Mouse (Mus musculus) MEL (cell line): ENCODE results near the gene Npm1. TPM values are rescaled to one million over a fixed set of nuclear protein-coding genes. Genes with fewer than 3 reads are reported as not detected.

Experiments used
- DNase-seq: peaks from one replicate; pipeline ENCODE4 v3.0.0; 2011; ENCODE audit warnings: low read depth, low spot score
- H3K27ac ChIP-seq: 2 replicates; pipeline ENCODE4 v1.5.1; 2012; ENCODE audit warnings: low read depth, mild to moderate bottlenecking, control low read depth, low read length, moderate library complexity; ENCODE audit not compliant: control insufficient read depth
- H3K27me3 ChIP-seq, 2 experiments: fragments of 150-350 bp in 1 of 2; sonication (generic) in 1 of 2; 2 replicates each; pipeline ENCODE4 v1.6.1; 2012; ENCODE audit warnings: low read length in 2 of 2, mild to moderate bottlenecking in 2 of 2, improper control_type of control experiment in 1 of 2, moderate library complexity in 1 of 2; ENCODE audit not compliant: insufficient read depth in 2 of 2, control insufficient read depth in 1 of 2
- H3K36me3 ChIP-seq, 2 experiments: 2 replicates each; pipeline ENCODE4 v1.6.1; 2012 to 2014; ENCODE audit warnings: low read length in 2 of 2, improper control_type of control experiment in 1 of 2, inconsistent platforms in 1 of 2, mild to moderate bottlenecking in 1 of 2; ENCODE audit not compliant: insufficient read depth in 2 of 2, control insufficient read depth in 1 of 2
- H3K4me1 ChIP-seq, 2 experiments: fragments of 150-350 bp in 1 of 2; sonication (generic) in 1 of 2; 2 replicates each; pipeline ENCODE4 v1.6.1; 2012; ENCODE audit warnings: low read length in 2 of 2, improper control_type of control experiment in 1 of 2, mild to moderate bottlenecking in 1 of 2; ENCODE audit not compliant: insufficient read depth in 2 of 2, control insufficient read depth in 1 of 2
- H3K4me3 ChIP-seq, 2 experiments: fragments of 150-350 bp in 1 of 2; sonication (generic) in 1 of 2; 2 replicates each; pipeline ENCODE4 v1.5.1; 2012; ENCODE audit warnings: low read depth in 2 of 2, low read length in 2 of 2, mild to moderate bottlenecking in 2 of 2, moderate library complexity in 2 of 2, control low read depth in 1 of 2, improper control_type of control experiment in 1 of 2; ENCODE audit not compliant: control insufficient read depth in 1 of 2, insufficient read depth in 1 of 2
- H3K79me2 ChIP-seq: 2 replicates; pipeline ENCODE4 v1.6.1; 2012; ENCODE audit warnings: mild to moderate bottlenecking, low read length, moderate library complexity; ENCODE audit not compliant: control insufficient read depth, poor library complexity, insufficient read depth
- H3K9ac ChIP-seq: 2 replicates; pipeline ENCODE4 v1.6.1; 2012; ENCODE audit warnings: low read depth, mild to moderate bottlenecking, control low read depth, low read length, moderate library complexity; ENCODE audit not compliant: control insufficient read depth, poor library complexity, severe bottlenecking
- H3K9me3 ChIP-seq: fragments of 150-350 bp; sonication (generic); replicated peaks from 2 replicates; pipeline ENCODE4 v1.6.1; 2012; ENCODE audit warnings: mild to moderate bottlenecking, low read length, improper control_type of control experiment, moderate library complexity; ENCODE audit not compliant: insufficient read depth
- CHD2 ChIP-seq: IDR thresholded peaks from 2 replicates; pipeline ENCODE4 v1.6.1; 2011; ENCODE audit warnings: low read length, improper control_type of control experiment
- ETS1 ChIP-seq: IDR thresholded peaks from 2 replicates; pipeline ENCODE4 v1.6.1; 2012; ENCODE audit warnings: low read depth, mild to moderate bottlenecking, inconsistent platforms, low read length, improper control_type of control experiment, moderate library complexity
- HCFC1 ChIP-seq: IDR thresholded peaks from 2 replicates; pipeline ENCODE4 v1.6.1; 2012; ENCODE audit warnings: low read depth, mild to moderate bottlenecking, inconsistent platforms, low read length, improper control_type of control experiment, moderate library complexity
- MAFK ChIP-seq: IDR thresholded peaks from 2 replicates; pipeline ENCODE4 v1.6.1; 2011; ENCODE audit warnings: low read depth, mild to moderate bottlenecking, low read length, improper control_type of control experiment, borderline replicate concordance
- MAX ChIP-seq: IDR thresholded peaks from 2 replicates; pipeline ENCODE4 v1.6.1; 2011; ENCODE audit warnings: low read length, improper control_type of control experiment
- MAZ ChIP-seq: IDR thresholded peaks from 2 replicates; pipeline ENCODE4 v1.6.1; 2012; ENCODE audit warnings: low read depth, mild to moderate bottlenecking, inconsistent platforms, low read length, improper control_type of control experiment
- MEF2A ChIP-seq: IDR thresholded peaks from 2 replicates; pipeline ENCODE4 v1.6.1; 2014; ENCODE audit warnings: low read depth, mild to moderate bottlenecking, inconsistent platforms, low read length, improper control_type of control experiment; ENCODE audit not compliant: poor library complexity, insufficient replicate concordance, severe bottlenecking; ENCODE audit errors: extremely low read depth
- MXI1 ChIP-seq: IDR thresholded peaks from 2 replicates; pipeline ENCODE4 v1.6.1; 2011; ENCODE audit warnings: mild to moderate bottlenecking, low read depth, low read length, improper control_type of control experiment
- MYB ChIP-seq: IDR thresholded peaks from 2 replicates; pipeline ENCODE4 v1.6.1; 2011; ENCODE audit warnings: mild to moderate bottlenecking, low read depth, low read length, improper control_type of control experiment
- MYC ChIP-seq: IDR thresholded peaks from 2 replicates; pipeline ENCODE4 v1.6.1; 2011; ENCODE audit warnings: low read depth, mild to moderate bottlenecking, low read length, improper control_type of control experiment, moderate library complexity
- NELFE ChIP-seq: IDR thresholded peaks from 2 replicates; pipeline ENCODE4 v1.6.1; 2011; ENCODE audit warnings: low read depth, low read length, improper control_type of control experiment
- NRF1 ChIP-seq: IDR thresholded peaks from 2 replicates; pipeline ENCODE4 v1.6.1; 2014; ENCODE audit warnings: low read depth, mild to moderate bottlenecking, inconsistent platforms, low read length, improper control_type of control experiment, moderate library complexity; ENCODE audit not compliant: poor library complexity, insufficient read depth, severe bottlenecking
- POLR2A ChIP-seq, 2 experiments: IDR thresholded peaks; 2 replicates each; pipeline ENCODE4 v1.6.1; 2011 to 2012; ENCODE audit warnings: low read length in 2 of 2, mild to moderate bottlenecking in 2 of 2, control low read depth in 1 of 2, improper control_type of control experiment in 1 of 2, low read depth in 1 of 2, moderate library complexity in 1 of 2; ENCODE audit not compliant: control insufficient read depth in 1 of 2, insufficient read depth in 1 of 2, poor library complexity in 1 of 2
- POLR2AphosphoS2 ChIP-seq: IDR thresholded peaks from 2 replicates; pipeline ENCODE4 v1.6.1; 2011; ENCODE audit warnings: low read length, improper control_type of control experiment
- POLR2AphosphoS5 ChIP-seq: IDR thresholded peaks from 2 replicates; pipeline ENCODE4 v1.6.1; 2012; ENCODE audit warnings: low read depth, borderline replicate concordance, mild to moderate bottlenecking, inconsistent platforms, low read length, moderate library complexity, mixed read lengths
- SIN3A ChIP-seq: IDR thresholded peaks from 2 replicates; pipeline ENCODE4 v1.6.1; 2012; ENCODE audit warnings: low read length, improper control_type of control experiment, inconsistent platforms
- TBP ChIP-seq: IDR thresholded peaks from 2 replicates; pipeline ENCODE4 v1.8.0; 2011; ENCODE audit warnings: low read depth, low read length, improper control_type of control experiment
- TCF12 ChIP-seq: IDR thresholded peaks from 2 replicates; pipeline ENCODE4 v1.6.1; 2014; ENCODE audit warnings: low read depth, mild to moderate bottlenecking, inconsistent platforms, low read length, improper control_type of control experiment, moderate library complexity
- UBTF ChIP-seq: IDR thresholded peaks from 2 replicates; pipeline ENCODE4 v1.6.1; 2012; ENCODE audit warnings: low read depth, mild to moderate bottlenecking, inconsistent platforms, low read length, improper control_type of control experiment, moderate library complexity, borderline replicate concordance; ENCODE audit not compliant: insufficient read depth
- USF2 ChIP-seq, 2 experiments: IDR thresholded peaks; 2 replicates each; pipeline ENCODE4 v1.6.1; 2011 to 2012; ENCODE audit warnings: improper control_type of control experiment in 2 of 2, low read length in 2 of 2, borderline replicate concordance in 1 of 2, inconsistent platforms in 1 of 2, low read depth in 1 of 2, mild to moderate bottlenecking in 1 of 2; ENCODE audit not compliant: insufficient read depth in 1 of 2
- ZMIZ1 ChIP-seq: IDR thresholded peaks from 2 replicates; pipeline ENCODE4 v1.6.1; 2012; ENCODE audit warnings: low read depth, mild to moderate bottlenecking, inconsistent platforms, low read length, improper control_type of control experiment, moderate library complexity
- ZNF384 ChIP-seq: IDR thresholded peaks from 2 replicates; pipeline ENCODE4 v1.6.1; 2012; ENCODE audit warnings: low read depth, mild to moderate bottlenecking, inconsistent platforms, low read length, improper control_type of control experiment
- polyA plus RNA-seq, 2 experiments: library from polyadenylated mRNA; stranded (reverse) in 1 of 2; unstranded in 1 of 2; fragments of >175 nt in 1 of 2; fragments of >200 nt in 1 of 2; gene quantifications; 2 replicates each; pipeline versions ENCODE4 v1.2.1 to v1.2.4; 2012; ENCODE audit warnings: low replicate concordance in 2 of 2, low read depth in 1 of 2; ENCODE audit not compliant: insufficient read length in 2 of 2, insufficient read depth in 1 of 2, missing spikeins in 1 of 2
- total RNA-seq: library from RNA; depleted of rRNA; stranded (reverse); fragments of 300-350 nt; gene quantifications from 2 replicates; pipeline ENCODE4 v1.2.3, GENCODE M21; 2012

Npm1 gene
- total and polyA plus RNA-seq, 3 experiments = 839 to 4,033 (median 3,244) TPM

DNA sequence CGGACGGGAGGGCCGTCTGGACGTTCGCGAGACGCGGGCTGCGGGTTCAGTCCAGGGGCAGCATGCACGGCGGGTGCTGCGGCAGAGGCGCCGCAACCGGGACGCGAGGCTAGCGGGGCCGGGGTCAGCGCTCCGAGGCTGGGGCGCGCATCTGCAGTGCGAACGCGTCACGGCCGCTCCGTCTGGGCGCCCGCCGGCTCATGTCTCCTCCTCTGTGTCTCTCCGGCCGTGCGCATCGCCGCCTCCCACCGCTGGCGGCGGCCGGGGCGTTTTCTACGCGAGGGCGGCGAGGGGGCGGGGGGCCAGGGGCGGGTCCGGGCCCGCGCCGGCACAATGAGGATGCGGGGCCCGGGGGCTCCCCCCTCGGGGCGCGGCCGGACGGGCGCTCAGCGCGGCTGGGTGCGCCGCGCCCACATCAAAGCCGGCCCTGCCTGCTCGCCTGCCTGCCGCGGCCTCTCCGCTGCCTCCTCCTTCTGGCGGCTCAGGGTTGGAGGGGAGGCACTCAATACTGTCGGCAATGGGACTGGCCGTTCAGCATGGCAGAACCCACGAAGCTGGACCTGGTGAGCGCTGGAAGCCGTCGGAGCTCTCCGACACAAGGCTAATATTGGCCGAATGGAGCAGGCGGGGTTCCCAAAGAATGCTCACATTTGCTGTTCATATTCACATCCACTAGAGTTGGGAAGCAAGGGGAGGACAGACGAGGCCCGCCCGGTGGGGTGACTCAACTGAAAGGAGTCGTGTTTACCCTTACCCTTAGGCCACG, 15.3 kb downstream of the Npm1 start:
- H3K4me1 ChIP-seq = no peaks in the 10 kb centered on the region
- H3K27me3 ChIP-seq = no peaks in the 10 kb centered on the region
- no peak overlapping the region for H3K4me3 ChIP-seq
- no peak for DNase-seq
- TF ChIP-seq ZMIZ1 (no peak), CHD2 (no peak), MAZ (no peak), TCF12 (no peak), MAX (no peak), MYB (no peak), POLR2AphosphoS2 (no peak), MXI1 (no peak), ETS1 (no peak), MEF2A (no peak), USF2 (IDR thresholded peaks at IDR 0.05; ENCODE audit: borderline replicate concordance in 1 of 2, insufficient read depth in 1 of 2, low read depth in 1 of 2, low read length in 2 of 2) (no peak), MYC (no peak), MAFK (no peak), TBP (no peak), POLR2A (IDR thresholded peaks at IDR 0.05; ENCODE audit: control insufficient read depth in 1 of 2, insufficient read depth in 1 of 2, low read depth in 1 of 2, low read length in 2 of 2, poor library complexity in 1 of 2) (no peak), NELFE (no peak), HCFC1 (no peak), SIN3A (no peak), UBTF (no peak), ZNF384 (no peak)
- H3K9me3 ChIP-seq = no peaks in the 10 kb centered on the region
- H3K36me3 ChIP-seq = peaks cover 6 to 9% of the 10 kb centered on the region in 2 experiments
- no peak overlapping the region for H3K27ac ChIP-seq
- H3K9ac ChIP-seq = no peak overlapping the region
- no peaks in the 10 kb centered on the region for H3K79me2 ChIP-seq

DNA sequence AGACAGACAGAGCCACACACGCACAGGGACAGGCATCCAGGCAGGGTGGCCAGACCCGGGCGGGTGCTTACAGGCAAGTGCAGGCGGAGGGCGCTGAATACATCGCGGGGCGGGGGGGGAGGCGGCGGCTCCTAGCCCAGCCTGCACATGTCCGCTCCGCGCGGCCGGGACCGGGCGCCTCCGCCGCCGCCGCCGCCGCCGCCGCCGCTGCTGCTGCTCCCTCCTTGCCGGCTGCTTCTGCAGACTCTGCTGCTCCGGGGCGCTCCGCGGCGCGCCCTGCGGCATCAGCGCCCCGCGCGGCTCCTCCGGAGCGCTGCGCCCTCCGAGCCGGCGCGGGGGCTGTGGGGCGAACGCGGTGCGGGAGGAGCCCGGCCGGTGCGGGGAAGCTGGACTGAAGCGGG, 15.8 kb downstream of the Npm1 start, which contains the start of gene Fgf18:
Gene Fgf18 (minus strand): TSS at position 230 of the 401 bp plus-strand sequence.
- Histone ChIP-seq H3K27ac (no peak within 1 kb of the TSS), H3K79me2 (no peaks in the 10 kb centered on the region), H3K4me1 (no peaks in the 10 kb centered on the region), H3K27me3 (no peaks in the 10 kb centered on the region), H3K9me3 (no peaks in the 10 kb centered on the region), H3K9ac (no peak within 1 kb of the TSS), H3K36me3 (peaks cover 4 to 5% of the 10 kb centered on the region in 2 experiments; a peak in 3 of 4 replicates), H3K4me3 (no peak within 1 kb of the TSS)
- DNase-seq = no peak
- TF ChIP-seq POLR2AphosphoS2 (no peak), POLR2AphosphoS5 (no peak), NRF1 (no peak), MAX (no peak), NELFE (no peak)
